Mouse (Mus musculus) fibroblast of lung, adult 2 months (primary cell): ENCODE results near the gene Elovl1.

ENCODE experiments used
- DNase-seq: peaks from one replicate; pipeline ENCODE4 v3.0.0-alpha.2; 2011; ENCODE audit warnings: low read depth

The Elovl1 gene

DNA sequence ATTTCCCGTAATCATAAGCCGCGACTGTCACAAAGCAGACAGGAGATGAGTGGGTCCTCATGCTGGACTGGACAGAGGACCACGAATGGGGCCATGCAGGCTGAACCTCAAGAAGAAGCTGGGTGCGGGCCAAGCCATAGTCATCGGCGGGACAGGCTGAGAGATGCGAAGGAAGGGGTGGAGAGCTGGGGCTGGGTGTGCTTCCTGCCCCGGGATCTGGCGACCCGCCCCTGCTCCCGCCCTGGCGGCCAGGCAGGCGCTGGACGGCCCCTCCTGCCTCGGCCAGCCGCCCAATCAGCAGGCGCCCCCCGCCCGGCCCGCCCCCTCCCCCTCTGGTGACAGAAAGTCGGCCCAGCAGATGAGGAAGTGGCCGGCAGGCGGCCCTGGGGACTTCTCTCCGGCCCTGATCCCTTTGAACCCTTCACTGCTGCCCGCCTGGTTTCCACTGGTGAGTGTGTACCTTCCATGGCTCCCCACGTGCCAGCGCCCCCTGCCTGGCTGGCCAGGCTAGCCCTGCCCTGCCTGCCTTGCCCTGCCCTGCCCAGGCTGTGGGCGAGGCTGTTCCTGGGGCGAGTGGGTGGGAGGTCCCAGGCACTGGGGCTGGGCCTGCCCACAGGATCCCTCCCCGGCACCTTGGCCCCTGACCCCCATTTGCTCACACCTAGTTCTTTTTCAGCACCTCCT, at the start of gene Elovl1:
Gene Elovl1 (plus strand): TSS at position 326 of the 684 bp plus-strand sequence.
- peak; percentile 68 for DNase-seq

DNA sequence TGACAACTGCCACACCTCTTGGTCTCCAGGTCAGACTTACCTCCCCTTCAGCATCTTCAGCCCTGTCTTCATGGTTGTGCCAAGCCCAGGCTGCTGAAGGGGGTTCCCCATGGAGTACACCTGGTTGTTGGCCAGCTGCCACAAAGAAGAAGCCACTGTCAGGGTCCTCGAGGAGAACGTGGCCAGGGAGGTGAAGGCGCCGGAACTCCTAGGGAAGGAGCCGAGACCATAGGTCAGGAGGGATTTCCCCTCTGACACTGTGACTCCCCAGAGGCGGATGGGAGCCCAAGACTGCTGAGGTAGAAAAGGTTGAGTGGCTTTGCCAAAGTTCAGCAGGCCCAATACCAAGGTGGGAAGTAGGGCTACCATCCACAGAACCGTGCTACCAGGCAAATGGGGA, 44.6 kb upstream of the Elovl1 start:
- no peak for DNase-seq

DNA sequence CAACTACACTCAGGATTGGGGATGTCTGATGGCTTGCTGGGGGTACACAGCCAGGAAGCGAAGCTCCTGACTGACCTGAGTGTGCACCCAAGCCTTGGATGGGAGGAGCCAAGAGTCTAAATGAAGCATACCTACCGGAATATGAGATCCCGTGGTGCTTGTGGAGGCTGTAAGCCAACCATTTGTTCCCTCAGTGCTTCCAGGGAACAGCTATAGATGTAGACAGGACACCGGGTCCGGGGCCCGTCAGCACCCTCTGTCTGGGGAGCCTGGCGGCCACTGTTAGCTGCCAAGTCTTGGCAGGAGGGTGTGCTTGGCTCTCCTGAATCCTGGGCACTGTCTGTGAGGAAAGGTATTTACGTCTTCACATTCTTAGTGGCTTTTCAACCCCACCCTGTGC, 40.6 kb upstream of the Elovl1 start:
- no peak for DNase-seq

GRCm38 (mm10) chr4:118390146-118390545, 37.7 kb upstream of the Elovl1 start:
- no peak for DNase-seq

DNA sequence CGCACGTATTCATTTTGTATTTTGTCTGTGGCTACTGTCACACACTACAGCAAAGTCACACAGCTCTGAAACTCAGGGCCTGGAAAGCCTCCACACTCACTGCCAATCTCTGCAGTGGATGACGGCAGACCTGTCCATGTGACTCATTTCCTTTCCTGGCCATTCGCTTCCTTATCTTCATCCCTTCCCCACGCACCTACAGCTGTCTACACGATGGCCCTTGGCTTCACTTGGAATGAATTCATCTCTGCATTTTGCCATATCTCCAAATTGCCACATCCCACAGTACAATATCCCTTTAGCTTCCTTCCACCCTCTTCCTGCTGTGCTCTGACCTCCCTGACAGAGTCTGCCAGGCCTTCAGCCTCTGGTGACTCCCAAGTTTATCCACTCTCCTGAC, 33.4 kb upstream of the Elovl1 start:
- no peak for DNase-seq

- no peak for DNase-seq
Measured at GRCm38 (mm10) chr4:118395289-118395688, 32.6 kb upstream of the Elovl1 start.

- no peak for DNase-seq
Measured at GRCm38 (mm10) chr4:118396433-118396832, 31.5 kb upstream of the Elovl1 start.

DNA sequence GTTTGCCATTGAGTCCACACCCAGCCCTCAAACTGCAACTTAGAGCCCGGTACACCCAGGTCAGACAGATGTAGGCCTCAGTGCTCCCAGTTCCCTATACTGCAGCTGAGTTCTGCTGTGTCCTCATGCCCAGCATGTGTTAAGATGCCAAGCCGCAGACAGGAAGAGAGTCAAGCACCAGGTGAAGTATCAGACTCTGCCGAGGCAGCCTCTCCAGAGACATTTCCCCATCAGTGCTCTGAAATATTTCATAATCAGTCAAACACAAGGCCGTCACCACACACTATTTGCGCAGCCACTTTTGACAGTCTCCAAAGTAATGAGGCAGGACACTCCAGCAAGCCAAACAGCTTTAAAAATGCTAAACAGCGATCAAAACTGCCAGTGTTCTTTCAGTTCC, 29.5 kb upstream of the Elovl1 start:
- DNase-seq = no peak

- DNase-seq = no peak
Measured at GRCm38 (mm10) chr4:118401421-118401820, 26.5 kb upstream of the Elovl1 start.

DNA sequence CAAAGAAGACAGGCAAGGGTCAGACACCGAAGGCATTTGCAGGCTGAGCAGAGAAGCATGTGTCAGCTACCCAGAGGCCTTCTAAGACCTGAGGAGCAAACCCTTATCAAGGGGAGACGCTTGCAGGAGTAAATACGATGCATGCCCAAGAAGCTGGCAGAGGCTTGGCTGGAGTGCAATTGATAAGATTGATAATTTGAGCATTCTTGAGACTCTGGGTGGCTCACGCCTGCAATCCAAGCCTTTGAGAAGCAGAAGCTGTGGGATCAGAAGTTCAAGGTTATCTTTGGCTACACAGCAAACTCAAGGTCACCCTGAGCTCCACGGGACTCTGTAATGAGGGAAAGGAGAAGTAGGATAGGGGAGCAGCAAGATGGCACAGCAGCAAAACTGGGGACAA, 26.0 kb upstream of the Elovl1 start:
- no peak for DNase-seq

GRCm38 (mm10) chr4:118402701-118403100, 25.2 kb upstream of the Elovl1 start:
- DNase-seq = no peak

GRCm38 (mm10) chr4:118409142-118409900, 18.6 kb upstream of the Elovl1 start, which contains the start of the genes Szt2 and Med8:
Szt2 (minus strand) TSS chr4:118409273.
Med8 (plus strand) TSS chr4:118409337.
- DNase-seq = peak; percentile 74

DNA sequence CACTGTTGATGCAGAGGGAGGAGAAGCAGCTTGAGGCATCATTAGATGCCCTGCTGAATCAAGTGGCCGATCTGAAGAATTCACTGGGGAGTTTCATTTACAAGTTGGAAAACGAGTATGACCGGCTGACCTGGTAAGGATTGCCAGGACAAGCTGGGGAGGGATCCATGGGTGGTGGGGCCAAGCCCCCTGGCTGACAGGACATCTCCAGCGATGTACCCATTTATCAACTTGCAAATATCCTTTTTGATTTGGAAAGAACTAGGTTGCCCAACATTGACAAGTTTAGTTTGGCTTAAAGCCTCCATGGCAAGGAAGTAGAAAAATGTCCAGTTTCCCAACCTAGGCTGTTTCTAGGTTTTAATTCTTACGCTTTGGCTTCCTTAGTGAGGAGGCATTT, 17.0 kb upstream of the Elovl1 start:
- no peak for DNase-seq

DNA sequence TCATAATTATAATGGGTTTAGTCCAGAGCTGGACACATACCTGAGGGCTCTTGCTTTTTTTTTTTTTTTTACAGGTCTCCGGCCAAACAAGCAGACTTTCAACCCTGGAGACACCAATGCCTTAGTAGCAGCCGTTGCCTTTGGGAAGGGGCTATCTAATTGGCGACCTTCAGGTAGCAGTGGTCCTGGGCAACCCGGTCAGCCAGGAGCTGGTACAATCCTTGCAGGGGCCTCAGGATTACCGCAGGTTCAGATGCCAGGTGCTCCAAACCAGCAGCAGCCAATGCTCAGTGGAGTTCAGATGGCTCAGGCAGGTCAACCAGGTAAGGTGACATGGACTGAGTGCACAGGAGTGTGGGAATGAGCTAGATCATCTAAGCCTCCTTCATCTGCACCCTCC, 14.3 kb upstream of the Elovl1 start:
- no peak for DNase-seq

DNA sequence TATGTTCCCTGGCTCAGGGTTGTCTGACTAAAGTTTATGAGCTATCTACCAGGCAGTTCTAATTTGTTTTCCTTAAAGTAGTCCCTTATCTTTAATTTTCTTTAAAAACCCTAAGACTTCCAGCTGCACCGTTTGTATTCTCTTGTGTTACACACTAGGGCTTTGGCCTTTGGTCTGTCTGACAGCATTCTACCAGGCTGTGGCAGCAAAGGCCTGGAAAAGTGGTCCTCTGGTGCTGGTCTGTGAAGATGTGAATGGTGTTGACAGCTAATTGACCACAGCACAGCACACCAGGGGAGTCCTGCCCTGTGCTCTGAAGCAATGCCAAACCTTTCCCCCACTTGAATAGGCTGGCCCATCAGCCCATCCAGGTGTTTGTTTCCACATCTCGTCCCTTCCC, 12.1 kb upstream of the Elovl1 start:
- DNase-seq = peak; percentile 9

DNA sequence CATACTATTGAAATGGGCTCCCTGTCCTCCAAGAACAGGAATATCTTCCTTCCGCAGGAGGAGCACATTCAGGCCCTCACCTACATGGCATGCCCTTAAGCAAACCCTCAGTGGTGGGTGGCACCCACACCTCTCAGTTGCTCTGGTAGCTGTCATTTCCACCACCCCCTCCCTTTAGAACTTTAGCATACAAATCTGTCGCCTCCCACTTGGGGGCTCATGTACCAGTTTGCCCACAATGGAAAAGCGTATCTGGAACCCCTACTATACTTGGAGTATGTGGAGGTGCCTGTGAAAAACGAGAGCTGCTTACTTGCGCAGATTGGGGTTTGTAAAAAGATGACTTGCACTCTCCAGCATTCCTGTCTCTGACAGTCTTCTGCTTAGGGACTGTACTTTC, 11.6 kb upstream of the Elovl1 start:
- DNase-seq = no peak

- no peak for DNase-seq
Measured at GRCm38 (mm10) chr4:118417112-118417797, 10.6 kb upstream of the Elovl1 start.

DNA sequence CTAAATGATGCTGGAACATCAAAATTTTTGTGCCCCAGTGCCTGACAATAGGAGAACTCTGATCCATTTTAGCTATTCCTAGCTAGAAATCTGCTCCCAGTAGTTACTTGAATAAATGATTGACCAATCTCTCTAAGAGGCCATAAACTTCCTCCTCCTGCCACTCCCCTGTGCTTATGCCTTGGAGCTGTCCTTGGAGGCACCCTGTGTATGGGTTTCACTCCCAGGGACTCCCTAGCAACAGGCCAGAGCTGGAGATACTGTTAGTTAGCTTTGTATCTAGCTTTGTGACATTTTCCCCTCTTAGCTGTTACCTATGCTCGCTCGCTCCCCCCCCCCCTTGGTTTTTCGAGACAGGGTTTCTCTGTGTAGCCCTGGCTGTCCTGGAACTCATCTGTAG, 6.5 kb upstream of the Elovl1 start:
- no peak for DNase-seq

GRCm38 (mm10) chr4:118424541-118425160, 3.2 kb upstream of the Elovl1 start:
- DNase-seq = no peak

DNA sequence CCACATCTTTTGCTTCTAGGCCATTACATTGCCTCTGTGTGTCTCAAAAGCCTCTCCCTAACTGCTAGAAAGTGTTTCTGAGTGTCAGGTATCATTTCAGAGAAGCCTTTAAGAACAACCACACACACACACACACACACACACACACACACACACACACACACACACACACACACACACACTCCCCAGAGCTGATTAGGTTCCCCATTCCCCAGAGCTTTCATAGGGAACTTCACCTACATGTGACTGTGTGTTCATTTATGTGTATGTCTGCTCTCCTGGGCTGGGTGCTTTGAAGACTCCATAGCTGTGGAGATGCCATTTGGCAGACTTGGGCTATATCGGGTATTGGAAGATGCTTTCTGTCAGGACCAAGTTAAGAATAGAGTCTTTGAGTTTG, 2.5 kb upstream of the Elovl1 start:
- DNase-seq = no peak

DNA sequence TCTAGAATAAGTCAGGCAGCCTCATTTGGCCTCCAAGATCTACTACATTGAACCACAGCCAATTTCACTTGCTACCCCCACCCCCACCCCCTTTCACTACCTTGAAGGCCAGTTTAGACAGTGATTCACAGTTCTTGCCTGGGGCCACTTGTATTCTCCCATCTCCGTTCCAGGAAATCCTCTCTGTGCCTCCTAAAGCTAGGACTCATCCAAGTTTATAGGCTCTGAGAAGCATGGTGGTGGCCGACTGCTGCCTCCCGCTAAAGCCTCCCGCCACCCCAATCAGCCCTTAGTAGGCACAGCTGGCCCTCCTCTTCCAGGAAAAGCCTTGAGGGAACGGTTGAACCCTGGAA, 502 bp upstream of the Elovl1 start:
- DNase-seq = no peak

DNA sequence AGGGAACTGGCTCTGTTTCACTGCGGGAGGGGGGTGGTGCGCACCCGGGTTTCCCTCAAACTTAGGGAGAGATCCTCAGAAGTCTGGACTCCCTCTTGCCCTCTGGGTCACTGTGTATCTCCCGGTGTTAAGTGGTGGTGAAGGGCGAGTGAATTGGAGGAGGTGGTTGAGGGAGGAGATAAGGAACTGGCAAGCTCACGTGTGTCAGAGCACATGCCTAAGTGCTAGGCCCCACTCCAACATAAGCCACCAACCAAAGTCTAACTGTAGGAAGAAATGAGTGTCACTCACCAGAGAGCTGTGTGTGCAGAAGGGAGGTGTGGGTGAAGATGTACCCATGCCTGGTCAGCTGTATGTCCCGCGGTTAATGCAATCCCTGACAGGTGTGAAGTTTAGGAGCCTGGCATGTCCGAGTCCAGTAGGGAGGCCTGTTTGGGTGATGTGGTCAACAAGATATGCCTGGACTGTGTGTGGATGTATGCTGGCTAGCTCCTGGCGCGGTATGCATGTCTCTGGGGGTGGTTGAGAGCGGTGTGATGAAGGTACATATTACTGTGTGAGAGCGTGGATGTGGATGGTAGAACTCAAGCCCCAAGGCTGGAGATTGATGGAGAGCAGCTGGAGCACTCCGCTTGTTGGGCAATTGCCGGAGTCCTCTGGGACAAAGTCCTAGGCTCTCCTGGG, 780 bp downstream of the Elovl1 start:
- peak; percentile 22 for DNase-seq
